Mouse (Mus musculus): ENCODE results near the gene Racgap1. TPM values are rescaled to one million over a fixed set of nuclear protein-coding genes. Genes with fewer than 3 reads are reported as not detected.

The Racgap1 gene
- polyA plus RNA-seq, 1 experiment from 2014 or later, result 94.4 TPM

GRCm38 (mm10) chr15:99611563-99611962 is 39.9 kb downstream of the Racgap1 start:
- Histone ChIP-seq H3K4me1 (replicated peaks; ENCODE audit: control insufficient read depth, insufficient read depth, low read length) (peaks cover 25% of the 10 kb centered on the region), H3K9me3 (ENCODE audit: control insufficient read depth, low read length) (no peaks in the 10 kb centered on the region), H3K4me2 (ENCODE audit: low read length) (no peak overlapping the region), H3K4me3 (replicated peaks; ENCODE audit: low read length) (no peak overlapping the region), H3K9ac (replicated peaks; ENCODE audit: low read depth, low read length) (no peak overlapping the region), H3K27me3 (replicated peaks; ENCODE audit: control insufficient read depth, insufficient read depth, low read length) (no peaks in the 10 kb centered on the region), H3K36me3 (ENCODE audit: control insufficient read depth, insufficient read depth) (no peaks in the 10 kb centered on the region), H3K27ac (ENCODE audit: low read length) (no peak overlapping the region)
- 57% methylated on average over 7 of the region's 7 CpGs for WGBS
- ATAC-seq, result no peak

- Histone ChIP-seq H3K9ac (replicated peaks; ENCODE audit: low read depth, low read length) (no peak overlapping the region), H3K4me2 (ENCODE audit: low read length) (no peak overlapping the region), H3K9me3 (ENCODE audit: control insufficient read depth, low read length) (no peaks in the 10 kb centered on the region), H3K27ac (ENCODE audit: low read length) (no peak overlapping the region), H3K4me3 (replicated peaks; ENCODE audit: low read length) (no peak overlapping the region), H3K27me3 (replicated peaks; ENCODE audit: control insufficient read depth, insufficient read depth, low read length) (no peaks in the 10 kb centered on the region), H3K36me3 (ENCODE audit: control insufficient read depth, insufficient read depth) (no peaks in the 10 kb centered on the region), H3K4me1 (replicated peaks; ENCODE audit: control insufficient read depth, insufficient read depth, low read length) (peaks cover 20% of the 10 kb centered on the region)
- ATAC-seq, result no peak
- 76% methylated on average over 13 of the region's 13 CpGs for WGBS
Measured at GRCm38 (mm10) chr15:99608382-99609125, 42.9 kb downstream of the Racgap1 start.

GRCm38 (mm10) chr15:99607388-99608113 is 43.9 kb downstream of the Racgap1 start:
- no peaks in the 10 kb centered on the region for H3K36me3 ChIP-seq (ENCODE audit: control insufficient read depth, insufficient read depth)
- no peaks in the 10 kb centered on the region for H3K9me3 ChIP-seq (ENCODE audit: control insufficient read depth, low read length)
- H3K4me2 ChIP-seq (ENCODE audit: low read length), result no peak overlapping the region
- H3K4me1 ChIP-seq (replicated peaks; ENCODE audit: control insufficient read depth, insufficient read depth, low read length), result peaks cover 20% of the 10 kb centered on the region
- no peak overlapping the region for H3K9ac ChIP-seq (replicated peaks; ENCODE audit: low read depth, low read length)
- H3K27ac ChIP-seq (ENCODE audit: low read length), result no peak overlapping the region
- H3K4me3 ChIP-seq (replicated peaks; ENCODE audit: low read length), result no peak overlapping the region
- no peaks in the 10 kb centered on the region for H3K27me3 ChIP-seq (replicated peaks; ENCODE audit: control insufficient read depth, insufficient read depth, low read length)
- ATAC-seq, result peak; percentile 61
- 11% methylated on average over 10 of the region's 10 CpGs for WGBS

GRCm38 (mm10) chr15:99606515-99606914 is 44.9 kb downstream of the Racgap1 start:
- Histone ChIP-seq H3K9ac (replicated peaks; ENCODE audit: low read depth, low read length) (no peak overlapping the region), H3K27me3 (replicated peaks; ENCODE audit: control insufficient read depth, insufficient read depth, low read length) (no peaks in the 10 kb centered on the region), H3K27ac (ENCODE audit: low read length) (no peak overlapping the region), H3K36me3 (ENCODE audit: control insufficient read depth, insufficient read depth) (no peaks in the 10 kb centered on the region), H3K4me1 (replicated peaks; ENCODE audit: control insufficient read depth, insufficient read depth, low read length) (peaks cover 22% of the 10 kb centered on the region), H3K4me3 (replicated peaks; ENCODE audit: low read length) (no peak overlapping the region), H3K4me2 (ENCODE audit: low read length) (no peak overlapping the region), H3K9me3 (ENCODE audit: control insufficient read depth, low read length) (no peaks in the 10 kb centered on the region)
- no peak for ATAC-seq
- 37% methylated on average over 5 of the region's 5 CpGs for WGBS

GRCm38 (mm10) chr15:99605595-99605994 is 45.9 kb downstream of the Racgap1 start:
- Histone ChIP-seq H3K27me3 (replicated peaks; ENCODE audit: control insufficient read depth, insufficient read depth, low read length) (no peaks in the 10 kb centered on the region), H3K4me3 (replicated peaks; ENCODE audit: low read length) (no peak overlapping the region), H3K4me2 (ENCODE audit: low read length) (no peak overlapping the region), H3K9ac (replicated peaks; ENCODE audit: low read depth, low read length) (no peak overlapping the region), H3K9me3 (ENCODE audit: control insufficient read depth, low read length) (no peaks in the 10 kb centered on the region), H3K27ac (ENCODE audit: low read length) (no peak overlapping the region), H3K36me3 (ENCODE audit: control insufficient read depth, insufficient read depth) (no peaks in the 10 kb centered on the region), H3K4me1 (replicated peaks; ENCODE audit: control insufficient read depth, insufficient read depth, low read length) (peaks cover 24% of the 10 kb centered on the region)
- ATAC-seq, result no peak
- WGBS, result 69% methylated on average over 3 of the region's 3 CpGs

- 84% methylated on average over 7 of the region's 7 CpGs for WGBS
- H3K27ac ChIP-seq (ENCODE audit: low read length), result no peak overlapping the region
- H3K27me3 ChIP-seq (replicated peaks; ENCODE audit: control insufficient read depth, insufficient read depth, low read length), result no peaks in the 10 kb centered on the region
- no peak for ATAC-seq
- no peak overlapping the region for H3K4me2 ChIP-seq (ENCODE audit: low read length)
- H3K4me1 ChIP-seq (replicated peaks; ENCODE audit: control insufficient read depth, insufficient read depth, low read length), result peaks cover 27% of the 10 kb centered on the region
- H3K9me3 ChIP-seq (ENCODE audit: control insufficient read depth, low read length), result no peaks in the 10 kb centered on the region
- no peak overlapping the region for H3K4me3 ChIP-seq (replicated peaks; ENCODE audit: low read length)
- no peaks in the 10 kb centered on the region for H3K36me3 ChIP-seq (ENCODE audit: control insufficient read depth, insufficient read depth)
- no peak overlapping the region for H3K9ac ChIP-seq (replicated peaks; ENCODE audit: low read depth, low read length)
Measured at GRCm38 (mm10) chr15:99603216-99603615, 48.2 kb downstream of the Racgap1 start.

- 65% methylated on average over 17 of the region's 17 CpGs for WGBS
- H3K27ac ChIP-seq (ENCODE audit: low read length), result no peak overlapping the region
Measured at GRCm38 (mm10) chr15:99602206-99602820, 49.1 kb downstream of the Racgap1 start.

GRCm38 (mm10) chr15:99601823-99602120 is 49.7 kb downstream of the Racgap1 start:
- no peak for ATAC-seq
- no peak overlapping the region for H3K4me3 ChIP-seq (replicated peaks; ENCODE audit: low read length)
- peaks cover 16% of the 10 kb centered on the region for H3K4me1 ChIP-seq (replicated peaks; ENCODE audit: control insufficient read depth, insufficient read depth, low read length)
- no peaks in the 10 kb centered on the region for H3K27me3 ChIP-seq (replicated peaks; ENCODE audit: control insufficient read depth, insufficient read depth, low read length)
- H3K4me2 ChIP-seq (ENCODE audit: low read length), result no peak overlapping the region
- WGBS, result 19% methylated on average over 5 of the region's 5 CpGs
- no peaks in the 10 kb centered on the region for H3K36me3 ChIP-seq (ENCODE audit: control insufficient read depth, insufficient read depth)
- H3K27ac ChIP-seq (ENCODE audit: low read length), result no peak overlapping the region
- no peaks in the 10 kb centered on the region for H3K9me3 ChIP-seq (ENCODE audit: control insufficient read depth, low read length)
- no peak overlapping the region for H3K9ac ChIP-seq (replicated peaks; ENCODE audit: low read depth, low read length)

More at GRCm38 (mm10) chr15:99602206-99602820, 49.1 kb downstream of the Racgap1 start:
- H3K36me3 ChIP-seq (ENCODE audit: control insufficient read depth, insufficient read depth), result no peaks in the 10 kb centered on the region
- H3K9me3 ChIP-seq (ENCODE audit: control insufficient read depth, low read length), result no peaks in the 10 kb centered on the region
- no peak overlapping the region for H3K4me2 ChIP-seq (ENCODE audit: low read length)
- no peak for ATAC-seq
- H3K9ac ChIP-seq (replicated peaks; ENCODE audit: low read depth, low read length), result no peak overlapping the region
- no peaks in the 10 kb centered on the region for H3K27me3 ChIP-seq (replicated peaks; ENCODE audit: control insufficient read depth, insufficient read depth, low read length)
- no peak overlapping the region for H3K4me3 ChIP-seq (replicated peaks; ENCODE audit: low read length)
- peaks cover 18% of the 10 kb centered on the region for H3K4me1 ChIP-seq (replicated peaks; ENCODE audit: control insufficient read depth, insufficient read depth, low read length)

GRCm38 (mm10) chr15:99600986-99601822 is 50.3 kb downstream of the Racgap1 start, which contains the start of gene Aqp6:
Aqp6 (plus strand) TSS chr15:99601400.
- H3K9me3 ChIP-seq (ENCODE audit: control insufficient read depth, low read length), result no peaks in the 10 kb centered on the region
- H3K4me2 ChIP-seq (ENCODE audit: low read length), result no peak within 1 kb of the TSS
- H3K4me1 ChIP-seq (replicated peaks; ENCODE audit: control insufficient read depth, insufficient read depth, low read length), result peaks cover 17% of the 10 kb centered on the region
- ATAC-seq, result no peak
- 60% methylated on average over 22 of the region's 22 CpGs for WGBS
- no peak within 1 kb of the TSS for H3K27ac ChIP-seq (ENCODE audit: low read length)
- no peaks in the 10 kb centered on the region for H3K36me3 ChIP-seq (ENCODE audit: control insufficient read depth, insufficient read depth)
- no peak within 1 kb of the TSS for H3K9ac ChIP-seq (replicated peaks; ENCODE audit: low read depth, low read length)
- no peaks in the 10 kb centered on the region for H3K27me3 ChIP-seq (replicated peaks; ENCODE audit: control insufficient read depth, insufficient read depth, low read length)
- H3K4me3 ChIP-seq (replicated peaks; ENCODE audit: low read length), result no peak within 1 kb of the TSS
